Mouse (Mus musculus) left cerebral cortex, postnatal 4 days (tissue): ENCODE results near the gene Tigd3. TPM values are rescaled to one million over a fixed set of nuclear protein-coding genes. Genes with fewer than 3 reads are reported as not detected.

ENCODE experiments used
- DNase-seq: peaks from one replicate; pipeline ENCODE4 v3.0.0-alpha.2; 2022
- intact Hi-C: fragments of 180-260 bp; cut with DNase I; formaldehyde crosslinking; loops from one replicate; pipeline ENCODE4 v1.15.1; 2025
- total RNA-seq, 2 experiments: library from RNA; stranded (reverse); gene quantifications; 2 replicates each; pipeline ENCODE4 v1.2.3; 2021

Gene Tigd3
- 10 to 100 TPM; 10.2 to 11.7 TPM for total RNA-seq

DNA sequence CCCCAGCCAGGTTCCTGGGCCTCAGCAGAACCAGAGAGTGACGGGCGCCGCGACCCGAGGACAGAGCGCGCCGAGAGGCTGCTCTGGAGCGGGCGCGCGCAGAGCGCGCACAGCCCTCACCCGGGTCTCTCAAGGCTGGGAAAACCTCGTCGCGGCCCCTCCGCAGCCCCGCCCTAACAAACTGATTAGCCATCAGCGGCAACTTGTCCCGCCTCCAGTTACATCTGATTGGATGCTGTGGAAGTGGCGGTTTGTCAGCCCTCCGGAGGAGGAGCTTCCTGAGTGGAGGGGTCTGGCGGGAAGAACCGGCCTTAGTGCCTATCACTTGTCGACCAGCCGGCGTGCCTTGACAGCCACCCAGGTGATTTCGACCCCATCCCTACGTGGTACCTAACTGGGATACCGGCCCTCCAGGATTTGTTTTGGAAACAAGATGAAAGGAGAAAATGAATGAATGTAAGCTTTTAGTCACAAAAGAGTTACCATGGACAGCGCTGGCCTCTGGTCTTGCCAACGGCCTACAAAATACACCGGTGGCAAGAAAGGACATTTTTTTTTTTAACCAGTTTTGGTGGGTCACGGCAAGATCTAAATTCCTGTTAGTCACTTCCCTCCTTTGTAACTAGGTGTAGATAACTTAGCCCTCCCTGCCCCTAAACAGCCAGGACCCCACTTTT, at the start of gene Tigd3:
TSS of gene Tigd3 (minus strand) at position 148 of the 677 bp plus-strand sequence.
- DNase-seq, result peak; percentile 98
- intact Hi-C loops, result no loop called here

DNA sequence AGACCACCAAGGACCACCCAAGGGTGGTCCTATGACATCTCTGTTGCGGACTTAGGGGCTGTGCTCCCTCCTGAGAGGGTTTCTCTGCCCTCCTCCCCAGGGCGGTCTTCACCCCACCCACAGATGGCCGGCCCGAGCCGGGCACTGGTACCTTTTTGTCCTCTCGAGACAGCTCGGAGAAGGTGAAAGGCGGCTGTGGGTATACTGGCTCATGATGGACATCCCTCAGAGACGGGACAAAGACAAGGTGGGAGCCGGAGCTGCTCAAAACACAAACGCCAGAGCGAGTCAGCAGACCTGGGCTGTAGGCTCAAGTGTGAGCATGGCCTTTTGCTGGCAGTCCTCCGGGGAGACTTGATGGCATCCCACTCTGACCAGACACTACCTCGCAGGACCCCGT, 49.5 kb upstream of the Tigd3 start:
- no peak for DNase-seq
- intact Hi-C loops, result no loop called here

DNA sequence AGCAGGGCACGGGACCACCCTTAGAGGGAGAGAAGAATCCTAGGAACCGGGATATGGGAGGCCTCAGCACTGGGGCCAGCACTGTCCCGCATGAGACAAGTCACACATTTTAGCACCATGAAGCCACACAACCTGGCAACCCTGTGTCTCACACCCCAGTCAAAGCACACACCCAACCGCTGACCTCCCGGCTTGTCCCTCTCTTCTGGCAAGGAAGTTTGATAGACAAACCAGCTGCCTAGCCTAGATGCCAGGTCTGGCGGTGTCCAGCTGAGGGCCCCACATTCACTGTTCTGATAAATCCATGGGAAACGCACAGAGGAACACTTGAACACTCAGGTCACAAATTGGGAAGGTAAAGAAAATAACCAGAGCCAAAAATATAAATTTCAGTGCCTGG, 48.6 kb upstream of the Tigd3 start:
- no peak for DNase-seq
- intact Hi-C loops, result no loop called here

DNA sequence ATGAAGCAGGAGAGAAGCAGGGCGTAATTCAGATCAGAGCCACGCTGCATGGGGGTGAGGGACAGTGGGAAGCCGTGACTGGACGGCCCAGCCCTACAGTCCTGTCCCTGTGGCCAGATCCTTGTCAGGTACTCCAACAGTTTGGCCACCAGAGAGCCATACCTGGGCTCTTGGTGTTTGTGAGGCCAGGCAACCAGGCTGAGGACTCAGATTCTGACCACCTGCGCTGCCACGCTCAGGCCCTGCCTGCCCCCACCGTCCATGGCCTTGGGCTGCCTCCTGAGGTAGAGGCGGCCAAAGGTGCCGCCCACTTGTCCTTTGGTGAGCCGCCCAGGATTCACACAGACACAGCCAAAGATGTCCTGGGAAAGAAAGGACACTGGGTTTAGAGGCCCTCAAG, 46.7 kb upstream of the Tigd3 start:
- intact Hi-C loops, result no loop called here
- DNase-seq, result no peak

DNA sequence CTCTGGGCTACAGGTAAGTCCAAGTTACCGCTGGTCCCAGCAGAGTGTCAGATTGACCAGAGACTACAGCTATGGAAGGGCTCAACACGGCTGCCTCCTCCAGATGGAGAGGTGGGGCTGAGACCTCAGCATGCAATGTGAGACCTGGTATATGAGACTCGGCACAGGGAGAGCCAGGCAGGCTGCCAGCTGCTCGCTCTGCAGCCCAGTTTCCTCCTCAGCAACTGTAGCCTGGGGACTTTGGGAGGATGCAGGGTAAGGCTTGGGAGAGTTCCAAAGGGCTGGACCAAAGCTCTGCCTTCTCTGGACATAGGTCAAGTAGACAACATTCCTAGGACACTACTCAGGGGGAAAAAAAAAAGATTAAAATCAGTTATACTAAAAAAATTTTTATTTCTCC, 46.2 kb upstream of the Tigd3 start:
- intact Hi-C loops, result no loop called here
- peak; percentile 90 for DNase-seq

DNA sequence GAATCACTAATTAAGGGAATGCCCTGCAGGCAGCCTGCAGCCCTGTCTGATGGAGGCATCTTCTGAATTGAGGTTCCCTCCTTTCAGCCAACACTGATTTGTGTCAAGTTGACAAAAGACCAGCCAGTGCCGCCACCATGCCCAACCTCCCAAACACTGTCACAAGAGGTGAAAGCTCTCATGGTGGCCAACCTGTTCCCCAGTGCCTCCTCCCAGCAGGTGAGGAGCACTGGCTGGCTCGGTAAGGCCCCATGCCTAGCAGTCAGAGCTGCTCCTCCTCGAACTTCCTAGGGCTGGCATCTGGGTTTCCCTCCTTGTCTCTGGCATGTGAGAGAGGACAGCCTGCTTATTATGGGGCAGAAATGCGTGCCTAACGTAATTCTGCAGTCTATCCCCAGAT, 45.8 kb upstream of the Tigd3 start:
- DNase-seq, result no peak
- intact Hi-C loops, result no loop called here

DNA sequence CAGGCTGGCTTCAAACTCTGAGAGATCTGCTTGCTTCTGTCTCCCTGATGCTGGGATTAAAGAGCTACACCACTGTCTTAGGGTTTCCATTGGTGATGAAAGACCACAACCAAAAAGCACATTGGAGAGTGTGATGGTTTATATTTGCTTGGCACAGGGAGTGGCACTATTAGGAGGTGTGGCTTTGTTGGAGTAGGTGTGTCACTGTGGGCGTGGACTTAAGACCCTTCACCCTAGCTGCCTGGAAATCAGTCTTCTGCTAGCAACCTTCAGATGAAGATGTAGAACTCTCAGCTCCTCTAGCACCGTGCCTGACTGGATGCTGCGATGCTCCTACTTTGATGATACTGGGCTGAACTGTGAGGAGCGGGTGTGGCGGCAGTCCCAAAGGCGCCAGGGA, 44.6 kb upstream of the Tigd3 start:
- intact Hi-C loops, result no loop called here
- DNase-seq, result no peak

DNA sequence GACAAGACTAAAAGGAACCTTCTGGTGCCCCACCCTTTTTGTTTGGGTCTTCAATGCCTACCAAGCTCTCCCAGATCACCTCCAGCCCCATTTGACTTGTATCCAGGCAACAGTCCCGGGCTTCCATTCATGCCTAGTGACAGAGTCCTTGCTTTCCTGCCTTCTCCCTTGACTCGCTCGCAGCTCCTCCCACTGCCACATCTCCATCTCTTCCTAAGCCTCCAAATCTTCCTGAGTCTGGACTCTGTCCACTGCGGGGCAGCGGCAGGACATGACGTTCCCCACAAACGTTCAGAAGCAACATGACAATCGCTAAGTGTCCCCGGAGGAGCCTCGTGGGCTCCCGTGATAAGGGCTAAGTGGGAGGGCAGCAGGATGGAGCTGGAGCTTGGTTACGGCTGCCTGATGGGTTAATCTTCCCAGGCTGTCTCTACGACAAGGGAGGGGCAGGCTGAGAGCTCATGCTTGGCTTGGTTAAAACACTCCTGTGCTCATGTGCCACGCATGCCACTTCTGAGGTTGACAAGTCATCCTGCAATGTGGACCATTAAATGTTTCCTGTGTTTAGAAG, 44.0 kb upstream of the Tigd3 start:
- intact Hi-C loops, result no loop called here
- no peak for DNase-seq

DNA sequence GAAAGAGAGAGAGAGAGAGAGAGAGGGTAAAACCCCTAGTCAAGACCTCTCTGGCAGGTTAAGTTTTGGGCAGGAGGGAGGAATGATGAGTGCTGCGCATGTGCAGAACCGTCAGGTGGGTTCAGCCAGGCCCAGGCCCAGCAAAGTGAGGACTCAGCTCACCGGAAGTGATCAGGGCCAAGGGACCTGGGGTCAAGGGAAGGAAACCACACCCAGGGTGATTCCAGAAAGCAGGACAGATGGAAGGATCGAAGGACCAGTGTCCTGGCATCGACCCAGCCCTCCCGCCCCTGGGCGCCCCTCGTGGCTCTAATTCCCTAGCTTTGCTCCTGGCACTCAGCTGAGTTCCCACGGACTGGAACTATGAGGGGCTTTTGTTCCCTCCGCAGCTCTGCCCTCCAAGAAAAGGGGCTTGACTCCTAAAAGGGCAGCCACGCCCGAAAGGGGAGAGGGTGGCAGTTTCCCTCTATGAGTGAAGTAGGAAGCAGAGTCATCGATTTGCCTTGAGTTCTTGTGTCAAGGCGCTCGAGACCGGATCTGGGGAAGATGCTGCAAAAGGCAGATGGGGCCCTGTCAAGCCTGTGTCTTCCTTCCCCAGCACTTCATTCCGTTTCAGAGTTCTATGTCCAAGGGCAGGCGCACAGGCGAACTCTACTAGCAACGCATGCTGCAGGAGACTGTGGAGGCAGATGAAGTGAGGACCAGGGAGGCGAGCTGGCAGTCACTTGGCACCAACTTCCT, 43.3 kb upstream of the Tigd3 start:
- intact Hi-C loops, result no loop called here
- DNase-seq, result no peak

DNA sequence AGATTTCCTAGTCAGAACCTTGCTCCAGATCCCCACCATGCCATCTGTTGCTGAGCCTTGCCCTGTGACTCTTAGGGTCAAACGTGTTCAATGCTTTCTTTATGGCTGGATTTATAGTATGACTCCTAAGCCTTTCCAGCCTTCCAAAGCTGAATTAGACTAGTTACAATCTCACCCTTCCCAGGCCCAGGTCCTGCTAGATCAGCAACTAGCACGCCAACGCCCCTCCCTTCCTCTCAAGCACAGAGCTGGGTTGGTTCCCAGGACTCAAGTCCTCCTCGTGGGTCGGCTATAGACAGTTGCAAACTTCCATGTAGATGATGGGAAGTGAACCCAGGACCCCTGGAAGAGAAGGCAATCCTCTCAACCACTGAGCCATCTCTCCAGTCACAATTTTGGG, 41.7 kb upstream of the Tigd3 start:
- intact Hi-C loops, result no loop called here
- no peak for DNase-seq

DNA sequence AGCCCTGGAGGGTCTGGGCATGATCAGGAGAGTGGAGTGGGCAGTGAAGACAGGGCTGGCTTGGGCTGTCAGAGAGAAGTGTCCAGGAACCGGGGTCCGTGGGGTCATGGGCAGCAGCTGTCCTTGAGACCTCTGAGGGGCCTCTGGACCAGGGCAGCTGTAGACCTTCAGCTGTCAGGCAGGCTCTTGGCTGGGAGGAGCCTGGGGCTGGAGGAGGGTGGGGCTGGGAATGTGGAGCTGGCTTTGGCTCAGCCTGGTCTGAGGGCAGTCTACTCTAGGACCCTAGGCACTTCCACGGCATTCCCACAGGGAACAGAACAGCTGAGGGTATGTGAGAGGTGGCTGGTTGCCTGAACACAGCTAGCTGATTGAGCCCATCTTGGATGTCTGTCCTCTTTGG, 41.3 kb upstream of the Tigd3 start:
- DNase-seq, result no peak
- intact Hi-C loops, result no loop called here

DNA sequence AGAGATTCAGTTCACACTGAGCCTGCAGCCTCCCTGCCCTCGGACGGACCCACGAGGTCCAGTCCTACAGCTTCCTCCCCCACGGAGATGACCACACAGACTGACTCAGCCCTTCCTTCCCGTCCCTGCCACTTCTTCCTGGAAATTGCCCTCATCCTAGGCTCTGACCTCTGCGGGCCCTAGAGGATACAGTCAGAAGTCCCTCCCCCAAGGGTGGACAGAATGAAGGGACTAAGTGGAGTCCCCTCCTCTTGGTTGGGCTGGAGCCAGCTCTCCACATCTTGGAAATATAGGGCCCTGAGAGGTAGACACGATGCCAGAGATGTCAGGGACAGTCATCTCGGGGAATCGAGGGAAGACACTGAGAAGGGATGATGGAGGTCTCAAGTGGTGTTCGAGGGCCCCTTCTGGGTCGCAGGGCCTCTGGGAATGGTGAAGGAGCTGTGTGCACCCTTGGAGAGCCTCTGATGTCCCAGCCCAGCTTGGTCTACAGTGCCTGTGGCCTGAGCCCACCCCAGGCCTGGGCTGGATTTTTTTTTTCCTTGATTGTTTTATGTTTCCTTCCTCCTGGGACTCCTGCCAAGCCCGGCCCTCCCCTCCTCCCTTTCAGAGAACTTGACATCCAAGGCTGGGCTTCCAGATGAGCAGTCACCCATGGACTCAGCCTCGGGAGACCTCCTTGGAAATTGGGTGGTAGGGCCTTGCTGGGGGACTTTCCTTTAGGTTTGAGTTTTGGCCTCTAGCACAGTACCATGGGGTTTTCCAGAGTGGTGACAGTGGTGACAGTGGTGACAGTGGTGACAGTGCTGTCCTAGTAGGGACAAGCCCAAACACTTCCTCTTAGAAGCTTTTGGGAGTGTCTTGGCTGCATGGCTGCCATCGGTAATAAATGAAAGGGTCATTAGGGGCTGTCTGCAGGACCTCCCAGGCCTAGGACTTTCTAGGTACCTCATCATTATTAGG, 36.0 kb upstream of the Tigd3 start:
- DNase-seq, result peak; percentile 40
- intact Hi-C loops, result no loop called here

DNA sequence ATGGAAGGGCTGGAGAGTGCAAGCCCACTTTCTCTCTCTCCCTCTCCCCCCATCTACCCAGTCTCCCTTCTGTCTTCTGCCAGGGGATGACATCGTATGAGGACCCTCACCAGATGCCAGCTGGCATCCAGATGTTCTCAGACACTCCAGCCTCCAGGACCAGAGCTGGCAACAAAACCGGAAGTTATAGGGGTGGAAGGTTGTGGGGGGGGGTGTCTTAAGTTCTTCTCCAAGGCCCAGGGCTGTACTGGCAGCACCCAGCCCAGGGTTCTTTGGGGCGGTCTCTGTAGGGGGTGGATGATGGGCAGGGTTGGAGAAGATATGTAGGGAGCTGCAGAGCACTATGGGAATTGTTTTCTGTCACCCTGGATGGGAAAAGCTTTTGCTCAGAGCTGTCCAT, 34.6 kb upstream of the Tigd3 start:
- no peak for DNase-seq
- intact Hi-C loops, result no loop called here

DNA sequence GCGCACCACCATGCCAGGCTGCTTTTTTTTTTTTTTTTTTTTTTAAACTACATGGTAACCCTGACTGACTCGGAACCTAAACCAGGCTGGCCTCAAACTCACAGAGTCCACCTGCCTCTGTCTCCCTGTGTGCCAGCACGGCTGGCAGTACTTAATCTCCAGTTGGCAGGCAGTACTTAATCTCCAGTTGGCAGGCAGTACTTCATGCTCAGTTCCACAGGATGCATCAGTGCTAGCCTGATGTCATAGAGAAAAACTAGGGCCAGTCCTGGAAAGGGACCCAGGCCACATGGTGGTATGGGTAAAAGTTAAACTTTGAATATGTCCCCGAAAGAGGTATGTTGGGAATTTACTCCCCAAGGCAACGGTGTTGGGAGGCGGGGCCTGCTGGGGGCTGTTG, 34.2 kb upstream of the Tigd3 start:
- intact Hi-C loops, result no loop called here
- no peak for DNase-seq

DNA sequence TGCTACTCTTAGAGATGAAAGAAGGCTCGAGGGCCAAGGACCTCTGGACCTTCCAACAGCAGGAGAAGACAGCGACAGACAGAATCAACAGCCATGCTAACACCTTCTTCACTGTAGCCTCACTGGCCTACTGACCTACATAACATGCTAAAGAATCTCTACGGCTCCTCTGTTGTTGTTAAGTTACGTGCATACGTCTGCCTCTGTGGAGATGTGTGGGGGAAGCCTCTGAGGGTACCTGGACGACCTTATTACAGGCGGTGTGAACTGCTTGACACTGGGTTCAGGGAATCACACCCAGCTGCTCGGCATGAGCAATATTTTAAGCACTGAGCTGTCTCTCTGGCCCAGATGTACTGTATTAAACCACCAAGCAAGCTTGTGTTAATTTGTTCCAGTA, 33.6 kb upstream of the Tigd3 start:
- intact Hi-C loops, result no loop called here
- no peak for DNase-seq

DNA sequence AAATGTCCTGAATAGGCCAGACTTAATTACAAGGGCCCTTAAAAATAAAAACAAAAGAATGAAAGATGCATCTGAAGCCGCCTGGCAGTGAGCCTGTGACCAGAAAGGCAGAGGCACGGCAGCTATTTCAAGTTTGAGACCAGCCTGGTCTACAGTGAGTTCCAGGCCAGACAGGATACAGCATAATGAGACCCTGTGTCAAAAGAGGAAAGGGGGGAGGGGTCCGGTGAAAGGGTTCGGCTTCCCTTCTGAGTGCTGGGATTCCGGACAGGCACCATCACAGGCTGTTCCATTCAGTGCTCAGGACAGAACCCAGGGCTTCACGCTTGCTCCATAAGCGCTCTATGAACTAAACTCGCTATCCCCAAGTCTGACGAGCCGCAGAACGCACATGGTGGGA, 33.1 kb upstream of the Tigd3 start:
- no peak for DNase-seq
- intact Hi-C loops, result no loop called here

DNA sequence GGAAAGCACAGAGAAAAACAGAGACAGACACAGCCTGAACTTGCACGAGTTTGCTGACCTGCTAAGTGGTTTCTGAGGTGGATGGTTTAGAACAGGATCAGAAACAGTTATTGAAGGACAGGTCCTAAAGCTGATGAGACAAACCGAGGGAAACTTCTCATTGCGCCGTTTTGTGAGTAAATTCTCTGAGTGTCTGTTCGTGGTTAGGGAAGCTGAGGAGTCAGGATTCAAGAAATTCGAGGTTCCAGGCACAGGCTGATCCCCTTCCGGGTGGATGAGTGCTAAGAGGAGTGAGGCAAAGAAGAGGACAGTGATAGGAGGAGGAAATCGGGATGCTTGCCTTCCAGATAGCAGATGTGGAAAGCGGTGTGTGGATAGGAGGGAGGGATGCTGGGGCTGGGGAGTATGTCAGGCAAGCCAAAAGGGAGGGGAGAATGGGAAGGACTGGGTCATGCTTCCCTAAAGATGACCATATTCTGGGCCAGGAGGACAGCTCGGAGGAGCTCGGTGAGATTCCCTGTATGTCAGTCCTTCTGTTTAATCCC, 31.4 kb upstream of the Tigd3 start:
- intact Hi-C loops, result no loop called here
- DNase-seq, result no peak

DNA sequence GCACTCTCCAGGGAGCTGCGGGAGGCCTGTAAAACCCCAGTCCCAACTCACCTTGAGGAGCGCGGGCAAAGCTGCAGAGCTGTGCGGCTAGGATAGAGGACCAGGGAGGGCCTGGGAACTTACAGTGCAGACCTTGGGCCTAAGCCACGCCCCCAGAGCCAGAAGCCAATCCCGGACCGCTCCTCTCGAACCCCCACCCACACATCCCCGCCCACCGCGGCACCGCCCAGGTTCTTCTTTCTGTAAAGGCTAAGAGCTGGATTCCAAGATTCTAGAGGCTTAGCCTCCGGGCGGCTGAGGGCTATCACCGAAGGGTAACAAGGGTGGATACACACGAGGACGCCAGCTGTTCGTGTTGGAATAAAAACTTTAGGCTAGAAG, 30.8 kb upstream of the Tigd3 start, which contains the start of gene Cdc42ep2:
TSS of gene Cdc42ep2 (minus strand) at position 104 of the 381 bp plus-strand sequence.
- intact Hi-C loops, result loop anchor here (5.0 kb wide), 1 partner anchor 33 kb away; no protein-coding TSS in a partner anchor
- DNase-seq, result peak; percentile 97

DNA sequence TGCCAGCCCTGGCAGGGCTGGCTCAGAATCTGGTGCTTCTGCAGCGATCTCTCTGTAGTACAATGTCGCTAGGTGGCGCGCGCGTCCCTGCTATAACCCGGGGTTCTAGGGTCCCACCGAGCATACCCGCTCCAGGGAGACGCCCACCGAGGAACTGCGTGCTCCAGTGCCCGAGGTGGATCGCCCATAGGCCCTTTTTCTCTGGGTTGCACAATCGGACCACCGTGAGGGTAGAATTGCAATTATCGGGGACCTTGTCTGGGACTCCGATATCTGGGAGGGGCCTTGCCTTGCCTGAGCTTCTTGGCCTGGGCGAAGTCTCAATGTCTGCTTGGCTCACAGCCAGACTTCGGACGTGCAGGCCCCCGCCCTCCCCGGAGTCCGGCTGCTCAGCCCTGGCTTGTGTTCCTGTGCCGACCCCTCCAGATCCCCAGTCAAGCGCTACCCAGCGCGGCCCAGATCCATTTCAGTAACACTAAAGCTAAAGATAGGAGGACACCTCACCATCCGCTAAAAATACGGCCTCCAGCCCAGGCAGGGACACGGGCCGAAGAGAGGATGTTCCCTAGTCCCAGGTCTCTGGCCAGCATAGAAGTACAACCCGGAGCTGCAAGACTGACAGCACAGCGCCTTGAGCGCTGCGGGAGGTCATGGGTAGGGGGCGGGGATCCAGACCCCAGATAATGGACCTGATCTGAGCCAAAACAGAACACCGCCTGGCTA, 30.2 kb upstream of the Tigd3 start:
- intact Hi-C loops, result loop anchor here (5.0 kb wide), 1 partner anchor 33 kb away; no protein-coding TSS in a partner anchor
- DNase-seq, result peak; percentile 98

DNA sequence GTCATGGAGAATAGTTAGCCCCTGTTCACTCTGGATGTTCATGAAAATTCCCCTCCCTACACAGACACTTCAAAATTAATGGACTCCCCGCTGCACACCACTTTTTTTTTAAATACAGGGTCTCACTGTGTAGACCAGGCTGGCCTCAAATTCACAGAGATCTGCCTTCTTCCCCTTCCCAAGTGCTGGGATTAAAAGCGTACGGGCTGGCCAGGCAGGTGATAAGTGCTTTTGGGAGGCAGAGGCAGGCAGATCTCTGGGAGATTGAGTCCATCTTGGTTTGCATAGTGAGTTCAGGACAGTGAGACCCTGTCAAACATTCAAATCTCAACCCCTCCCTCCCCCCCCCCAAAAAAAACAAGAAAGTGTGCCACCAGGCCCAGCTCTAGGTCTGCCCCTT, 29.0 kb upstream of the Tigd3 start:
- intact Hi-C loops, result loop anchor here (5.0 kb wide), 1 partner anchor 34 kb away; no protein-coding TSS in a partner anchor
- DNase-seq, result no peak
